In genomic region chr4:100236339-100236738, GRCm38 (mm10) we compare ENCODE assay signal across 24 mouse cellular contexts.
DNase-seq lines count a peak whose midpoint lies in the region; ATAC-seq lines count a peak whose summit lies in the region.
"Had no signal": no experiment of that assay in that cellular context is flagged by ENCODE, and none has a peak within 500 bp of the region (broad histone marks: within the 10 kb centered on the region; RNA-seq: fewer than 3 reads in every experiment).

No protein-coding gene starts in this region.

- no peaks in the 10 kb centered on the region; the same call in 1 of the 2 replicates for H3K27me3 ChIP-seq in heart, embryonic 13.5 days (replicated peaks)
- no peaks in the 10 kb centered on the region for H3K27me3 ChIP-seq in embryonic facial prominence, embryonic 10.5 days (replicated peaks; ENCODE audit: low read depth, poor library complexity, severe bottlenecking)
- no peaks in the 10 kb centered on the region for H3K27me3 ChIP-seq in limb, embryonic 11.5 days (ENCODE audit: control insufficient read depth, insufficient read depth, low read length)
- H3K27me3 ChIP-seq: embryonic facial prominence, embryonic 13.5 days; forebrain, embryonic 13.5 days; hindbrain, embryonic 15.5 days; limb, embryonic 12.5 days; liver, embryonic 12.5 days; neural tube, embryonic 12.5 days had no signal

- no peak for ATAC-seq in heart, embryonic 13.5 days (ENCODE audit: extremely low read depth, insufficient number of reproducible peaks, low FRiP score, low TSS enrichment)
- no peak for ATAC-seq in limb, embryonic 11.5 days (ENCODE audit: insufficient number of reproducible peaks, low FRiP score, low TSS enrichment, low read depth)
- ATAC-seq: activated CD4-positive, CD25-positive, alpha-beta regulatory T cell, adult 4 months; forebrain, embryonic 13.5 days; intestine, embryonic 16.5 days; liver, embryonic 12.5 days had no signal

- 55% methylated on average over 3 of the region's 3 CpGs for WGBS in heart, embryonic 13.5 days
- 44% methylated on average over 3 of the region's 3 CpGs for WGBS in embryonic facial prominence, embryonic 10.5 days
- WGBS in limb, embryonic 11.5 days: 18% methylated on average over 3 of the region's 3 CpGs

- H3K4me2 ChIP-seq in heart, embryonic 13.5 days: no peak overlapping the region
- no peak overlapping the region for H3K4me2 ChIP-seq in limb, embryonic 11.5 days (ENCODE audit: low read depth, severe bottlenecking)
- H3K4me2 ChIP-seq: embryonic facial prominence, embryonic 13.5 days; forebrain, embryonic 13.5 days; heart, embryonic 12.5 days; hindbrain, embryonic 15.5 days; limb, embryonic 12.5 days; liver, embryonic 12.5 days; neural tube, embryonic 12.5 days had no signal

- no peak for DNase-seq in heart, postnatal 25 days (ENCODE audit: low spot score)
- peak; percentile 48 for DNase-seq in Muller cell, postnatal 12 days (ENCODE audit: inconsistent ontology term)
- peak; percentile 36 for DNase-seq in embryonic facial prominence, embryonic 10.5 days (ENCODE audit: low spot score)
- DNase-seq in limb, embryonic 11.5 days (ENCODE audit: low spot score): peak; percentile 44
- no peak for DNase-seq in right cerebral cortex, postnatal 25 days
- DNase-seq in ovary, postnatal 10 days (ENCODE audit: low spot score): no peak
- DNase-seq: adrenal gland, adult 8-10 months; cerebellum, postnatal 36 days; lung, adult 18-20 months; midbrain, embryonic 14.5 days; retina, postnatal 1 day; right cerebral cortex, postnatal 4 days; thymus, postnatal 14 days had no signal

- no peaks in the 10 kb centered on the region for H3K36me3 ChIP-seq in heart, embryonic 13.5 days
- no peaks in the 10 kb centered on the region for H3K36me3 ChIP-seq in embryonic facial prominence, embryonic 10.5 days (replicated peaks)
- no peaks in the 10 kb centered on the region for H3K36me3 ChIP-seq in limb, embryonic 11.5 days (ENCODE audit: control insufficient read depth, insufficient read depth, low read length)
- H3K36me3 ChIP-seq: embryonic facial prominence, embryonic 13.5 days; heart, embryonic 12.5 days; hindbrain, embryonic 15.5 days; limb, embryonic 12.5 days; liver, embryonic 12.5 days; neural tube, embryonic 12.5 days had no signal

- no peaks in the 10 kb centered on the region for H3K9me3 ChIP-seq in heart, embryonic 13.5 days
- no peaks in the 10 kb centered on the region for H3K9me3 ChIP-seq in embryonic facial prominence, embryonic 10.5 days
- H3K9me3 ChIP-seq in limb, embryonic 11.5 days (ENCODE audit: control insufficient read depth, low read length): no peaks in the 10 kb centered on the region
- H3K9me3 ChIP-seq: embryonic facial prominence, embryonic 13.5 days; forebrain, embryonic 13.5 days; heart, embryonic 12.5 days; hindbrain, embryonic 15.5 days; limb, embryonic 12.5 days; liver, embryonic 12.5 days; neural tube, embryonic 12.5 days had no signal

- H3K4me1 ChIP-seq in heart, embryonic 13.5 days: peaks cover 73% of the 10 kb centered on the region
- H3K4me1 ChIP-seq in embryonic facial prominence, embryonic 10.5 days: peaks cover 15% of the 10 kb centered on the region
- no peaks in the 10 kb centered on the region for H3K4me1 ChIP-seq in limb, embryonic 11.5 days (ENCODE audit: control insufficient read depth, insufficient read depth, low read length)
- H3K4me1 ChIP-seq: forebrain, embryonic 13.5 days; hindbrain, embryonic 15.5 days; neural tube, embryonic 12.5 days had no signal

- no peak overlapping the region for H3K9ac ChIP-seq in heart, embryonic 13.5 days
- H3K9ac ChIP-seq in limb, embryonic 11.5 days (ENCODE audit: low read length): no peak overlapping the region
- H3K9ac ChIP-seq: embryonic facial prominence, embryonic 13.5 days; forebrain, embryonic 13.5 days; heart, embryonic 12.5 days; hindbrain, embryonic 15.5 days; limb, embryonic 12.5 days; liver, embryonic 12.5 days; neural tube, embryonic 12.5 days had no signal

- H3K27ac ChIP-seq in heart, embryonic 13.5 days (replicated peaks): 0 out of 2 replicates have a peak overlapping the region, but pooled peaks have one; percentile 17
- H3K27ac ChIP-seq in embryonic facial prominence, embryonic 10.5 days (replicated peaks): no peak overlapping the region
- no peak overlapping the region for H3K27ac ChIP-seq in limb, embryonic 11.5 days (replicated peaks; ENCODE audit: low read depth, low read length)
- H3K27ac ChIP-seq: embryonic facial prominence, embryonic 13.5 days; forebrain, embryonic 13.5 days; hindbrain, embryonic 15.5 days; left cerebral cortex, adult 2 months; liver, embryonic 12.5 days; neural tube, embryonic 12.5 days had no signal

- no peak overlapping the region for H3K4me3 ChIP-seq in heart, embryonic 13.5 days
- H3K4me3 ChIP-seq in embryonic facial prominence, embryonic 10.5 days: no peak overlapping the region
- no peak overlapping the region for H3K4me3 ChIP-seq in limb, embryonic 11.5 days (ENCODE audit: low read depth, low read length)
- H3K4me3 ChIP-seq: embryonic facial prominence, embryonic 13.5 days; forebrain, embryonic 13.5 days; heart, embryonic 12.5 days; hindbrain, embryonic 15.5 days; left cerebral cortex, adult 2 months; limb, embryonic 12.5 days; liver, embryonic 12.5 days; neural tube, embryonic 12.5 days had no signal

- intact Hi-C loops in heart, postnatal 25 days (cut with DNase I): no loop called here

Comparison
In these comparisons a context has a peak if more than half of its experiments do, and no peak if none do; other contexts are left out.
1. DNase-seq: peak in Muller cell, postnatal 12 days (single experiment), embryonic facial prominence, embryonic 10.5 days (single experiment) and limb, embryonic 11.5 days (single experiment); none in heart, postnatal 25 days (single experiment), right cerebral cortex, postnatal 25 days (single experiment) and ovary, postnatal 10 days (single experiment).